Mouse (Mus musculus) right cerebral cortex, postnatal 10 days (tissue): ENCODE measurements at regions not wholly inside any gene's neighbourhood (a gene's known extent, or its start where the extent isn't known, plus 50 kb on each side); places are given as distances from the start of the nearest gene placed in this dataset.

ENCODE experiments used
- DNase-seq, 2 experiments: peaks; one replicate each; pipeline ENCODE4 v3.0.0; 2021; ENCODE audit warnings: low spot score in 2 of 2

GRCm38 (mm10) chr11:38886466-38886865 is 1650.7 kb upstream of the Tenm2 start:
- no peak for DNase-seq

GRCm38 (mm10) chr11:38861622-38862345 is 1626.0 kb upstream of the Tenm2 start:
- DNase-seq = peak; percentile 33 to 40

- DNase-seq = no peak
Measured at GRCm38 (mm10) chr11:38856645-38857044, 1620.9 kb upstream of the Tenm2 start.

- DNase-seq = no peak
Measured at GRCm38 (mm10) chr11:38829148-38829547, 1593.4 kb upstream of the Tenm2 start.

GRCm38 (mm10) chr11:38828375-38828774 is 1592.6 kb upstream of the Tenm2 start:
- DNase-seq = no peak

- no peak for DNase-seq
Measured at GRCm38 (mm10) chr11:38825172-38825753, 1589.5 kb upstream of the Tenm2 start.

GRCm38 (mm10) chr11:38818141-38818540 is 1582.4 kb upstream of the Tenm2 start:
- no peak for DNase-seq

- DNase-seq = no peak
Measured at GRCm38 (mm10) chr11:38783548-38783947, 1547.8 kb upstream of the Tenm2 start.

GRCm38 (mm10) chr11:38779585-38779984 is 1543.8 kb upstream of the Tenm2 start:
- DNase-seq = no peak

- no peak for DNase-seq
Measured at GRCm38 (mm10) chr11:38762241-38762640, 1526.5 kb upstream of the Tenm2 start.

GRCm38 (mm10) chr11:38747549-38747948 is 1511.8 kb upstream of the Tenm2 start:
- peak in 1 of 2 experiments; percentile 31 for DNase-seq

- DNase-seq = no peak
Measured at GRCm38 (mm10) chr11:38729101-38729500, 1493.3 kb upstream of the Tenm2 start.

GRCm38 (mm10) chr11:38715697-38716096 is 1479.9 kb upstream of the Tenm2 start:
- DNase-seq = no peak

GRCm38 (mm10) chr11:38681264-38681663 is 1445.5 kb upstream of the Tenm2 start:
- DNase-seq = no peak

GRCm38 (mm10) chr11:38673367-38674056 is 1437.7 kb upstream of the Tenm2 start:
- DNase-seq = no peak
